Mouse (Mus musculus) heart, postnatal 0 days (tissue): ENCODE measurements around the gene Stox2.

ENCODE experiments used
- CTCF ChIP-seq: IDR thresholded peaks from 2 replicates; pipeline ENCODE4 v1.5.1; 2016; ENCODE audit warnings: antibody characterized with exemption, control low read depth, low read depth
- EP300 ChIP-seq: IDR thresholded peaks from 2 replicates; pipeline ENCODE4 v1.6.1; 2016; ENCODE audit warnings: antibody characterized with exemption, low read depth

- no peak for TF ChIP-seq CTCF
- TF ChIP-seq EP300: no peak
Observed at GRCm38 (mm10) chr8:47260751-47261474, 185.2 kb downstream of the Stox2 start.
